Mouse (Mus musculus) lung, postnatal 0 days (tissue): ENCODE data around the gene Il16. TPM values are rescaled to one million over a fixed set of nuclear protein-coding genes. Genes with fewer than 3 reads are reported as not detected.
"Not testable (repeated sequence)": the region's sequence is repeated elsewhere in the genome, so short reads cannot be mapped to it uniquely, and the experiment has no call there.

Experiments used
- ATAC-seq: fragments of 200-750 bp; cut with Nextera tagmentation; 2 replicates; pipeline ENCODE4 v1.8.0; 2017; ENCODE audit warnings: moderate library complexity
- DNase-seq: peaks from one replicate; pipeline ENCODE4 v3.0.0-alpha.2; 2016; ENCODE audit warnings: low spot score
- H3K27ac ChIP-seq: fragments of 300-500 bp; sonication (generic); 2 replicates; pipeline ENCODE4 v1.5.1; 2014; ENCODE audit warnings: antibody characterized with exemption, mild to moderate bottlenecking, low read length, mixed read lengths
- H3K27me3 ChIP-seq: fragments of 300-500 bp; sonication (generic); replicated peaks from 2 replicates; pipeline ENCODE4 v1.6.1; 2014; ENCODE audit warnings: low read length, mixed read lengths; ENCODE audit not compliant: insufficient read depth
- H3K36me3 ChIP-seq: fragments of 300-500 bp; sonication (generic); 2 replicates; pipeline ENCODE4 v1.6.1; 2014; ENCODE audit warnings: low read length, mixed read lengths; ENCODE audit not compliant: insufficient read depth
- H3K4me1 ChIP-seq: fragments of 300-500 bp; sonication (generic); 2 replicates; pipeline ENCODE4 v1.6.1; 2014; ENCODE audit warnings: antibody characterized with exemption, low read depth, low read length, mixed read lengths; ENCODE audit not compliant: insufficient read depth
- H3K4me2 ChIP-seq: fragments of 300-500 bp; sonication (generic); replicated peaks from 2 replicates; pipeline ENCODE4 v1.6.1; 2014; ENCODE audit warnings: low read depth, mild to moderate bottlenecking, low read length, moderate library complexity, mixed read lengths
- H3K4me3 ChIP-seq: fragments of 300-500 bp; sonication (generic); 2 replicates; pipeline ENCODE4 v1.5.1; 2014; ENCODE audit warnings: low read depth, low read length
- H3K9ac ChIP-seq: fragments of 300-500 bp; sonication (generic); replicated peaks from 2 replicates; pipeline ENCODE4 v1.6.1; 2014; ENCODE audit warnings: low read depth, mild to moderate bottlenecking
- H3K9me3 ChIP-seq: fragments of 300-500 bp; sonication (generic); 2 replicates; pipeline ENCODE4 v1.6.1; 2016; ENCODE audit warnings: low read length, mixed read lengths
- CTCF ChIP-seq: IDR thresholded peaks from 2 replicates; pipeline ENCODE4 v1.5.1; 2016; ENCODE audit warnings: antibody characterized with exemption, mild to moderate bottlenecking
- EP300 ChIP-seq: IDR thresholded peaks from 2 replicates; pipeline ENCODE4 v1.6.1; 2016; ENCODE audit warnings: antibody characterized with exemption, mild to moderate bottlenecking, control low read depth
- whole genome bisulfite sequencing: fragments of 180-500 bp; shearing (Covaris S2); extraction: QIAGEN DNeasy Blood & Tissue Kit; methylation state at CpG from one replicate; pipeline ENCODE4 v1.1.7; 2014; 5-methylcytosine and 5-hydroxymethylcytosine counted together
- polyA plus RNA-seq: library from polyadenylated mRNA; unstranded; fragments of >200 nt; fragmentation: Nextera tagmentation; extraction: Ambion mirVana; gene quantifications from 2 replicates; pipeline ENCODE4 v1.2.1, GENCODE M21; 2015

The Il16 gene
- polyA plus RNA-seq, 1 experiment from 2014 or later, result 8.0 TPM

DNA sequence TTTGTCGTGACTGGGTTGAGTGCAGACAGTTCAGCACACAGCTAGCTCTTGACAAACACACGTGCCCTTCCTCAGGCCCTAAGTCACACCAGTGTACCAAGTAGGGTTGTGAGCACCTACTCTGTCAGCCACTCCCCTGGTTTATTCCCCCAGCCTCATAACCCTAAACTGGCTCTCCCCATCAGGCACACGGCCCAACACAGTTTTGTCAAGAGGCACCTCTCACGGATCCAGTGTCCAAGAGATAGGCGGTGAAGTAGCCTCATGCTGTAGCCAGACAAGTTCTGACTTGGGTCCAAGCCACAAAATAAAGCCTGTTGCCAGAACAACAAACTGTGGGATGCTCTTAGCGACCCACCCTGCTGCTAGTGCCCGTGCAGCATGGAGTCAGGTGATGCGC, 22.3 kb downstream of the Il16 start:
- WGBS, result 80% methylated on average over 8 of the region's 8 CpGs
- no peaks in the 10 kb centered on the region for H3K9me3 ChIP-seq
- no peaks in the 10 kb centered on the region for H3K36me3 ChIP-seq
- H3K4me1 ChIP-seq, result no peaks in the 10 kb centered on the region
- TF ChIP-seq EP300 (no peak), CTCF (no peak)
- H3K4me2 ChIP-seq, result no peak overlapping the region
- DNase-seq, result no peak
- H3K27ac ChIP-seq, result no peak overlapping the region
- ATAC-seq, result no peak
- no peak overlapping the region for H3K9ac ChIP-seq
- no peaks in the 10 kb centered on the region for H3K27me3 ChIP-seq
- H3K4me3 ChIP-seq, result no peak overlapping the region

GRCm38 (mm10) chr7:83722485-83722884, 23.0 kb downstream of the Il16 start:
- DNase-seq (no peak), ATAC-seq (no peak)
- Histone ChIP-seq H3K9ac (no peak overlapping the region), H3K27me3 (no peaks in the 10 kb centered on the region), H3K9me3 (no peaks in the 10 kb centered on the region), H3K4me3 (no peak overlapping the region), H3K4me2 (no peak overlapping the region), H3K4me1 (no peaks in the 10 kb centered on the region), H3K27ac (no peak overlapping the region), H3K36me3 (no peaks in the 10 kb centered on the region)
- 72% methylated on average over 14 of the region's 14 CpGs for WGBS
- no peak for TF ChIP-seq EP300
- TF ChIP-seq CTCF, result no peak

DNA sequence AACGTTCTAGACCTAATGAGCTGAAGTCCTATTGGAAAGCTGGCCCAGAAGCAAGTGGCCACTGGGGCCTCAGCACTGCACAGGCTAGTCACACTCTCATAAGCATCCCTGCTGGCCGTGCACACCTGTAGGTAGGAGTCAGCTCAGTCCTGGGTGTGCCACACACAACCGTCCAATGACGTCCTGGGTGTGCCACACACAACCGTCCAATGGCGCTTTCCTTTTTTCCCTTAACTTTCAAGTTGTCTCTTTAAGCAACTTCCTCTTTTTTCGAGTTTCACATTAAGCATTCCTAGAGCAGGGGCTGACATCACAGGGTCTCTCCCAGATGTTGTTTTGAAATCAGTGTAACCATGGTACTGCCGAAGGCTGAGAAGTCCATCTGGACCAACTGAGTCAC, 25.3 kb downstream of the Il16 start:
- 67% methylated on average over 8 of the region's 8 CpGs for WGBS
- no peak overlapping the region for H3K4me2 ChIP-seq
- H3K9me3 ChIP-seq, result no peaks in the 10 kb centered on the region
- H3K4me3 ChIP-seq, result no peak overlapping the region
- H3K9ac ChIP-seq, result no peak overlapping the region
- TF ChIP-seq CTCF (no peak), EP300 (no peak)
- no peaks in the 10 kb centered on the region for H3K27me3 ChIP-seq
- no peaks in the 10 kb centered on the region for H3K4me1 ChIP-seq
- H3K36me3 ChIP-seq, result no peaks in the 10 kb centered on the region
- DNase-seq (no peak), ATAC-seq (no peak)
- no peak overlapping the region for H3K27ac ChIP-seq

DNA sequence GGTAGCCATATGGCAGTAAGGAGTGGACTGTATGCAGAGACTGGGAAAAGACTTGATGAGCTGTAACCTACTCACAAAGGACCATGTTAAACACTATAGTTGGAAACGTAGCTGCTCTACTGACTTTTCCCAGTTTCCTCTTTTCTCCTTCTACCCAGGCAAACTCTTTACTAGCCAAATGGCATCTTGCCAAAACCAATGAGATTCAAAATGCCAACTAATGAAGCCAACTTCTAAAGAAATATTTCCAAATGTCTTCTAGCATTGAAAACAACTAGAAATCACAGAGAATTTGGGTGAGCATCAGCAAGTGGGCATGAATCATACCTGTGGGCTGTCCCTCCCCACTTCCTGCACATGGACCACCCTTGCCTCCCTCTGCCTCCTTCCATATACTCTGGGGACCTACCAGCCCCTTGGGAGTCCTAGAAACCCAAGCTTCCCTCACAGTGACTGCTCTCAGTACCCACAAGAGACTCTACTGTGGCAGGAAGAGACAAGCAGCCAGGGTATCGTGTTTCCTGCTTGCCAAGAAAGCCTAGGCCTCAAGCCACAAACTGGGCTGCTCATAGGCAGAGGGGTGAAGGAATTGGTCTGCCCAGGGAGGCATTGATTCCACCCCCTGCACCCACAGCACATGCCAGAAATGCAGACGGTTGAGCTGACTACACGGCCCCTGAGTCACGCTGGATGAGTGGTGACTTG, 28.4 kb downstream of the Il16 start:
- H3K36me3 ChIP-seq, result no peaks in the 10 kb centered on the region
- no peaks in the 10 kb centered on the region for H3K4me1 ChIP-seq
- H3K9ac ChIP-seq, result no peak overlapping the region
- TF ChIP-seq CTCF (no peak), EP300 (no peak)
- no peaks in the 10 kb centered on the region for H3K9me3 ChIP-seq
- no peak overlapping the region for H3K4me3 ChIP-seq
- ATAC-seq (peak; percentile 38), DNase-seq (no peak)
- 55% methylated on average over 5 of the region's 5 CpGs for WGBS
- no peak overlapping the region for H3K27ac ChIP-seq
- no peaks in the 10 kb centered on the region for H3K27me3 ChIP-seq
- H3K4me2 ChIP-seq, result no peak overlapping the region

DNA sequence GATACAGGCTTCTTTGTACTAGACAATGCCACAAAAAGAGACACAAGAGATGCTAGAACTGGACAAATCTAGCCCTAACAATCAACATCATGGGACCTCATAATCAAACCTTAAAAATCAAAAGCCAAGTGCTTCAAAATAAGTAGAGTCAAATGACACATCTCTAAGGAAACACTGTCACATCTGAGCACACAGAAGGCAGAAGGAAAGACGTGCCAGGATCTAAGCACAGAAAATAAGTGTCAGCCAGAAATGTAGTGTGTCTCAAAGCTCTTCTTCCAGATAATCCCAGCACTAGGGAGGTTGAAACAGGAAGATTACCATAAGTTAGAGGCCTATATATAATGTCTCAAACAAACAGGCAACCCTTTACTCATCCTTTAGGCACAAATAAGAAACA, 31.9 kb downstream of the Il16 start:
- no peaks in the 10 kb centered on the region for H3K4me1 ChIP-seq
- no peak overlapping the region for H3K4me3 ChIP-seq
- DNase-seq (no peak), ATAC-seq (no peak)
- 63% methylated on average over 1 of the region's 1 CpGs for WGBS
- no peak overlapping the region for H3K27ac ChIP-seq
- H3K27me3 ChIP-seq, result no peaks in the 10 kb centered on the region
- no peaks in the 10 kb centered on the region for H3K36me3 ChIP-seq
- H3K9ac ChIP-seq, result no peak overlapping the region
- no peaks in the 10 kb centered on the region for H3K9me3 ChIP-seq
- no peak overlapping the region for H3K4me2 ChIP-seq
- TF ChIP-seq CTCF (no peak), EP300 (no peak)

DNA sequence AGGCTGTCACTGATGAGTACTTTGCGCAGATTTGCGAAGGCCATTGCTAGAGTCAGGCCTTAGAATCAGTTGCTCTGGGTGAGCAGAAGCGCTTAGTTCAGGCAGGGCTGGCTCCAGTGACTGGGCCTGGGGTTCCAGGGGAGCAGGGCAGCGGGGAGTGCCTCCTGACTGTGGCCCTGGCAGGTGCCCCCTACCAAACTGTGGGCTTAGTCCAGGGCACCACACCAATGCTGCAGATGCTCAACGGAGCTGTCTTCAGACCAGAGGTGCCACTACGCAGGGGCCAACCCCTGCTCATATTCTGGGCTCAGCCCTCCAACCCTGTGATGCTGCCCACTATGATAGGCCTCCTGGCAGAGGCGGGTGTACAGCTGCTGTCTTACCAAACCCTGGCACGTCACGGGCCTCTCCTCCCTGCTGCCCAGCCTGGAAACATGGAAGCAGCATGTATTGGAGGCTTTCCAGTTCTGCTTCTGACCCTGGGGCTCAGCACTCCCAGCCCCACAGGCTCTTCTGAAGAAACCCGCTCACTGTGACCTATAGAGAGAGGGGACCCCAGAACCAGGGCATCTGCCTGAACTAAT, 33.8 kb downstream of the Il16 start:
- not testable (repeated sequence) for H3K27ac ChIP-seq, H3K36me3 ChIP-seq, H3K9ac ChIP-seq, H3K4me1 ChIP-seq, H3K9me3 ChIP-seq, ATAC-seq, DNase-seq, H3K27me3 ChIP-seq, H3K4me3 ChIP-seq, H3K4me2 ChIP-seq
- 78% methylated on average over 9 of the region's 10 CpGs for WGBS
